Mouse (Mus musculus): Measurements from ENCODE around the gene Ptprs. TPM values are rescaled to one million over a fixed set of nuclear protein-coding genes. Genes with fewer than 3 reads are reported as not detected.

The Ptprs gene
- polyA plus RNA-seq, 1 experiment from 2014 or later = 210 TPM

- Histone ChIP-seq H3K36me3 (ENCODE audit: control insufficient read depth, insufficient read depth, low read length) (peaks cover 17% of the 10 kb centered on the region), H3K9ac (ENCODE audit: low read length) (no peak overlapping the region), H3K4me1 (replicated peaks; ENCODE audit: control insufficient read depth, insufficient read depth, low read length) (peaks cover 9% of the 10 kb centered on the region; the same call in 1 of the 2 replicates), H3K4me2 (ENCODE audit: low read depth, low read length, severe bottlenecking) (no peak overlapping the region), H3K4me3 (ENCODE audit: low read depth, low read length) (no peak overlapping the region), H3K27ac (ENCODE audit: low read depth, low read length) (no peak overlapping the region), H3K9me3 (ENCODE audit: control insufficient read depth, low read length) (no peaks in the 10 kb centered on the region), H3K27me3 (ENCODE audit: control insufficient read depth, insufficient read depth, low read length) (no peaks in the 10 kb centered on the region)
- WGBS = 96% methylated on average over 3 of the region's 3 CpGs
- ATAC-seq (replicated peaks; ENCODE audit: low FRiP score) = no peak
- no peak for DNase-seq (ENCODE audit: low spot score)
Measured at GRCm38 (mm10) chr17:56444771-56445170, 31.5 kb downstream of the Ptprs start.

DNA sequence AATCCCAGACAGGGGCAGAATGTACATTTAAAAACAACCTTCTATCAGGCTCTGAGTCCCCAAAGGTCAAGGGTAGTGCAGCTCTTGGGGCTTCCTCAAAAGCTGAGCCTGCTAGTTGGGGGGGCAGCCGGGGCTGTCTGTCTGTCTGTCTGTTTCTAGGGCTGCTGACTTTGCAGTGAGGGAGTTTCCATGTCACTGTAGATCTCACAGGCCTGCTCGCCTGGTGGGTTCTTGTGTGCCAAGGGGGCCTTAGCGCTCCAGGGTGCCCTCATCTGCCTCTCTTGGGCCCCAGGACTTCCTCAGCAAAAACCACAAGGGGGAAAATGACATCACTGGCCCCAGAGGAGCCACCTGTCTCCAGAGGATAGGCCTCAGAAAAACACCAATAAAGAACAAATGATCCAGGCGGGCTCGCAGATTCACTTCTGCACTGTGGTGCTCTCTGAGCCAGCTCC, 32.9 kb downstream of the Ptprs start:
- DNase-seq (ENCODE audit: low spot score) (no peak), ATAC-seq (replicated peaks; ENCODE audit: low FRiP score) (no peak)
- Histone ChIP-seq H3K27ac (ENCODE audit: low read depth, low read length) (no peak overlapping the region), H3K27me3 (ENCODE audit: control insufficient read depth, insufficient read depth, low read length) (no peaks in the 10 kb centered on the region), H3K4me2 (ENCODE audit: low read depth, low read length, severe bottlenecking) (no peak overlapping the region), H3K9ac (ENCODE audit: low read length) (no peak overlapping the region), H3K4me1 (replicated peaks; ENCODE audit: control insufficient read depth, insufficient read depth, low read length) (peaks cover 9% of the 10 kb centered on the region; the same call in 1 of the 2 replicates), H3K9me3 (ENCODE audit: control insufficient read depth, low read length) (no peaks in the 10 kb centered on the region), H3K36me3 (ENCODE audit: control insufficient read depth, insufficient read depth, low read length) (peaks cover 7% of the 10 kb centered on the region; the same call in 1 of the 2 replicates), H3K4me3 (ENCODE audit: low read depth, low read length) (no peak overlapping the region)
- 82% methylated on average over 5 of the region's 5 CpGs for WGBS

DNA sequence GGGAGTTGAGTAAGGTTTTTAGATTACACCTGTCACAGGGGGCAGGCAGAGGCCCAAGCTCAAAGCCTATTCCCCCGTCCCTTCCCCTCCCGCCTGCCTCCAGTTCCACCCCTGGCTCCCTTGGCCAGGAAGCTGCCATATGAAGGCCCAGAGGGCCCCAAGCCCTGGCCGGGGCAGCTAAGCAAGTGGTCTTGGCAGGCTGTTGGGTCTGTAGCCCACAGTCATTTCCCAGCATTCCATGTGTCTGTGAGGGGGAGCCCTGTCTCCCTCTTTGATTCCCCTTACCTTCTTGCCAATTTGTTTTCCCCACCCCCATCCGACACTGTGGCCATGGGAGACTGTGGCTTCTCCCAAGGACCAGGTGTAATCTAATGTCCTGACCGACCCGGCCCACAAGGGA, 34.0 kb downstream of the Ptprs start:
- DNase-seq (ENCODE audit: low spot score) (no peak), ATAC-seq (replicated peaks; ENCODE audit: low FRiP score) (no peak)
- Histone ChIP-seq H3K27me3 (ENCODE audit: control insufficient read depth, insufficient read depth, low read length) (no peaks in the 10 kb centered on the region), H3K9me3 (ENCODE audit: control insufficient read depth, low read length) (no peaks in the 10 kb centered on the region), H3K27ac (ENCODE audit: low read depth, low read length) (no peak overlapping the region), H3K4me2 (ENCODE audit: low read depth, low read length, severe bottlenecking) (no peak overlapping the region), H3K4me3 (ENCODE audit: low read depth, low read length) (no peak overlapping the region), H3K4me1 (replicated peaks; ENCODE audit: control insufficient read depth, insufficient read depth, low read length) (peaks cover 9% of the 10 kb centered on the region; the same call in 1 of the 2 replicates), H3K36me3 (ENCODE audit: control insufficient read depth, insufficient read depth, low read length) (peaks cover 11% of the 10 kb centered on the region), H3K9ac (ENCODE audit: low read length) (no peak overlapping the region)
- 91% methylated on average over 6 of the region's 6 CpGs for WGBS

DNA sequence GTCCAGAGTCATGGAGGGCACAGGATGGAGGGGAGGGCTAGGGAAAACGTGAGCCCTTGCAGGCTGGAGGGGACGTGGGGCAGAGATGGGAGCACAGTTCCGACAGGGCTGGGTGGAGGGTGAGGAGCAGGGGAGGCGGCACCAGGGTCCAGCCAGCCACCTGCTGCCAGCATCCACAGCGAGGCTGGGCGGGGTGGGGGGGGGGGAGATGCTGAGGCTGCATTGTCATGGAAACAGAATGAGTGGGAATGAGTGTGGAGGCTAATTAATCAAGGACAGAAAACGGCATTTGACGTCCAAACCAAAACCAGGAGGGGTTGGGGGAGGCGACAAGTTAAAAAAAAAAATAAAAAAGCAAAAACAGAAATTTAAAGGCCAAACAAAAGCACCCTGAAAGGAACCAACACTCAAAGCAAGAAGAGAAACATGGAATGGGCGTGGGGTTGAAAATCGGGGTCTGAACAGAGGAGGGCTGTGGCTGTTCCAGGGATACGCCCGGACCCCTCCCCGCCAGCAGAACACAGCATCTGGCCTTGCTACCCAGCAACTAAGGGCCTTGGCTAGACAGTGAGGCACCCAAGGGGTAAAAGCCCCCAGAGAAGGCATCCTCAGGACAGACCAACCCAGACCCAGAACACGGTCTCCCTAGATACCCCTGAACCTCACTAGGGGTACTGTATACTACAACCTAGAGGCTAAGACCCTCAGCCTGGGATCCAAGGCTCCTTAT, 36.4 kb downstream of the Ptprs start:
- Histone ChIP-seq H3K36me3 (ENCODE audit: control insufficient read depth, insufficient read depth, low read length) (peaks cover 28% of the 10 kb centered on the region), H3K27ac (ENCODE audit: low read depth, low read length) (peak overlapping the region; percentile 46; the same call in 1 of the 2 replicates), H3K4me1 (replicated peaks; ENCODE audit: control insufficient read depth, insufficient read depth, low read length) (0 out of 2 replicates have a peak, but pooled peaks cover 4% of the 10 kb centered on the region), H3K4me2 (ENCODE audit: low read depth, low read length, severe bottlenecking) (no peak overlapping the region), H3K4me3 (ENCODE audit: low read depth, low read length) (no peak overlapping the region), H3K9me3 (ENCODE audit: control insufficient read depth, low read length) (peaks cover 4% of the 10 kb centered on the region), H3K9ac (ENCODE audit: low read length) (peak overlapping the region; percentile 27; the same call in 1 of the 2 replicates), H3K27me3 (ENCODE audit: control insufficient read depth, insufficient read depth, low read length) (no peaks in the 10 kb centered on the region)
- DNase-seq (ENCODE audit: low spot score) = no peak
- 67% methylated on average over 15 of the region's 15 CpGs for WGBS
- no peak for ATAC-seq (replicated peaks; ENCODE audit: low FRiP score)

DNA sequence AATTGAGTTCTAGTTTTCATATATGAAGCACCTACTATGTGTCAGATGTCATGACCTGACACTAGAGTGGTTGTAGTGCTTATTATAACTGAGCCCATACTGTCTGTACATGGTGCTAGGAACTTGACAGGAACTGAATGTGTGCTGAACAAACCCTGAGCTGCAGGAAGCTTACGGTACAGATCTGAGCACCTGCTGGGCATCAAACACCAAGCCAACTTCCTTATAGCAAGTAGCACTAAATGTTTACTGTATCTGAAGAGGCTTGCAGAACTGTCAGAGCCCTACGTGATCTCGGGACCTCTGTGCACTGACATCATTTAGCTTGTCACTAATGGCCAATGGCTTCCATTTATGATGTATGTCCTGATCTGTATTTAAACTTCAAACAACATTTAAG, 44.7 kb downstream of the Ptprs start:
- WGBS = 94% methylated on average over 3 of the region's 3 CpGs
- peaks cover 22% of the 10 kb centered on the region for H3K36me3 ChIP-seq (ENCODE audit: control insufficient read depth, insufficient read depth, low read length)
- H3K27me3 ChIP-seq (ENCODE audit: control insufficient read depth, insufficient read depth, low read length) = no peaks in the 10 kb centered on the region

DNA sequence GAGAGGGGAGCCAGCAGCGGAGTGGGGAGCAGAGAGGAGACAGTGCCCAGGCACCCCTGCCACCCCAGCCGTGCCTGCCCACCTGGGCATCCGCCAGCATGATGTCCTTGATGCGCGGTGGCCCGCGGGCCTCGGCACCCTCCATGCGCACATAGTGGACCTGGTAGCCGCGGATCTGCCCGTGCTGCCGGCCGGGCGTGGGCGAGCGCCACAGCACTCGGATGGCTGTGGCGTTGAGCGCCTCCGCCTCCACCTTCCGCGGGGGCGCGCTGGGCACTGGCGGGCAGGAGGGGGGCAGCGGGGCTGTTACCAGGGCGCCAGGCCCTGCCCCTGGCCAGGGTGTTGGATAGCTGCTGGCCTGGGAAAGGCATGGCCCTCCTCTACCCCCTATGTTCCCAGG, 48.4 kb downstream of the Ptprs start:
- H3K9ac ChIP-seq (ENCODE audit: low read length) = no peak overlapping the region
- H3K36me3 ChIP-seq (ENCODE audit: control insufficient read depth, insufficient read depth, low read length) = peaks cover 21% of the 10 kb centered on the region
- no peak overlapping the region for H3K4me3 ChIP-seq (ENCODE audit: low read depth, low read length)
- no peaks in the 10 kb centered on the region for H3K27me3 ChIP-seq (ENCODE audit: control insufficient read depth, insufficient read depth, low read length)
- 78% methylated on average over 28 of the region's 28 CpGs for WGBS
- H3K4me1 ChIP-seq (replicated peaks; ENCODE audit: control insufficient read depth, insufficient read depth, low read length) = peaks cover 11% of the 10 kb centered on the region; the same call in 1 of the 2 replicates
- no peaks in the 10 kb centered on the region for H3K9me3 ChIP-seq (ENCODE audit: control insufficient read depth, low read length)
- H3K4me2 ChIP-seq (ENCODE audit: low read depth, low read length, severe bottlenecking) = no peak overlapping the region
- DNase-seq (ENCODE audit: low spot score) (no peak), ATAC-seq (replicated peaks; ENCODE audit: low FRiP score) (no peak)
- H3K27ac ChIP-seq (ENCODE audit: low read depth, low read length) = no peak overlapping the region

More for the DNA sequence above, 44.7 kb downstream of the Ptprs start:
- no peaks in the 10 kb centered on the region for H3K4me1 ChIP-seq (replicated peaks; ENCODE audit: control insufficient read depth, insufficient read depth, low read length)
- ATAC-seq (replicated peaks; ENCODE audit: low FRiP score) = no peak
- H3K4me2 ChIP-seq (ENCODE audit: low read depth, low read length, severe bottlenecking) = no peak overlapping the region
- H3K9ac ChIP-seq (ENCODE audit: low read length) = no peak overlapping the region
- DNase-seq (ENCODE audit: low spot score) = no peak
- H3K9me3 ChIP-seq (ENCODE audit: control insufficient read depth, low read length) = peaks cover 2% of the 10 kb centered on the region
- no peak overlapping the region for H3K27ac ChIP-seq (ENCODE audit: low read depth, low read length)
- no peak overlapping the region for H3K4me3 ChIP-seq (ENCODE audit: low read depth, low read length)

DNA sequence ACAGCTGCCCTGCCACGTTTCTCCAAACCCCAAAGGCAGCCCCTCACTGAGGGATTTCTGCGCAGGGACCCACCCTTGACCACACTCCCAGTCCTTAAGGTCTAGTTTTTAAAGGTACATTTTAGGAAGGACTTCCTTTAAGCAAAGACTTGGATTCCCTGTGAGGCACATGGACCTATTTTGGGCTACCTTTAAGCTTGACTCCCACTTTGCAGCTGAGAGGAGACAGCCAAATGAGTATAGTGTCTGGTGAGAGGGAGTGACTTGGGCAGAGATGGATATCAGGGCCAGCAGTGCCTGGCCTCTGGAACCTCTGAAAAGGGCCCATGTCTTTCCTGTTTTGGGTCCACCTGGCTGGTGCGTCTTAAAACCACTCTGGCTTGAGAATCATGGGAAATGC, 50.3 kb downstream of the Ptprs start:
- WGBS = 40% methylated on average over 3 of the region's 3 CpGs
- Histone ChIP-seq H3K4me2 (ENCODE audit: low read depth, low read length, severe bottlenecking) (peak overlapping the region; percentile 78), H3K4me1 (replicated peaks; ENCODE audit: control insufficient read depth, insufficient read depth, low read length) (peaks cover 11% of the 10 kb centered on the region; the same call in 1 of the 2 replicates), H3K9me3 (ENCODE audit: control insufficient read depth, low read length) (no peaks in the 10 kb centered on the region), H3K27ac (ENCODE audit: low read depth, low read length) (no peak overlapping the region), H3K27me3 (ENCODE audit: control insufficient read depth, insufficient read depth, low read length) (no peaks in the 10 kb centered on the region), H3K9ac (ENCODE audit: low read length) (peak overlapping the region; percentile 57), H3K4me3 (ENCODE audit: low read depth, low read length) (peak overlapping the region; percentile 39; the same call in 1 of the 2 replicates), H3K36me3 (ENCODE audit: control insufficient read depth, insufficient read depth, low read length) (peaks cover 33% of the 10 kb centered on the region)
- no peak for DNase-seq (ENCODE audit: low spot score)
- ATAC-seq (replicated peaks; ENCODE audit: low FRiP score) = no peak

DNA sequence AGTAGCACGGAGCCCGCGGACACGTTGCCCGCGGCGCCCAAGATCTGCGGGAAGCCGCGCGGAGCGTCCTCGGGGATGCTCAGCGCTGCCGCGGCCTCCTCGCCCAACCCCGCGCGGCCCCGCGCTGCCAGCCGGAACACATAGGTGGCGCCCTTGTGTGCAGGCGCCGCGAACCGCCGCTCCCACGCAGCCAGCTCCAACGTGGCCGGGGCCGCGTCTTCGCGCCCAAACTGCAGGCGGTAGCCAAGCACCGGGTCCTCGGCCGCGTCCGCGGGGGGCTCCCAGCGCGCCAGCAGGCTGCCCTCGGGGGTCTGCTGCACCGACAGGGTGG, 50.7 kb downstream of the Ptprs start:
- H3K36me3 ChIP-seq (ENCODE audit: control insufficient read depth, insufficient read depth, low read length) = peaks cover 36% of the 10 kb centered on the region
- ATAC-seq (replicated peaks; ENCODE audit: low FRiP score) (peak; percentile 80), DNase-seq (ENCODE audit: low spot score) (peak; percentile 91)
- H3K27me3 ChIP-seq (ENCODE audit: control insufficient read depth, insufficient read depth, low read length) = no peaks in the 10 kb centered on the region
- H3K4me2 ChIP-seq (ENCODE audit: low read depth, low read length, severe bottlenecking) = peak overlapping the region; percentile 78
- peaks cover 11% of the 10 kb centered on the region; the same call in 1 of the 2 replicates for H3K4me1 ChIP-seq (replicated peaks; ENCODE audit: control insufficient read depth, insufficient read depth, low read length)
- H3K27ac ChIP-seq (ENCODE audit: low read depth, low read length) = no peak overlapping the region
- H3K9ac ChIP-seq (ENCODE audit: low read length) = peak overlapping the region; percentile 57
- peak overlapping the region; percentile 39 for H3K4me3 ChIP-seq (ENCODE audit: low read depth, low read length)
- WGBS = under 1% methylated on average over 47 of the region's 47 CpGs
- H3K9me3 ChIP-seq (ENCODE audit: control insufficient read depth, low read length) = no peaks in the 10 kb centered on the region
